In the genomic region with DNA sequence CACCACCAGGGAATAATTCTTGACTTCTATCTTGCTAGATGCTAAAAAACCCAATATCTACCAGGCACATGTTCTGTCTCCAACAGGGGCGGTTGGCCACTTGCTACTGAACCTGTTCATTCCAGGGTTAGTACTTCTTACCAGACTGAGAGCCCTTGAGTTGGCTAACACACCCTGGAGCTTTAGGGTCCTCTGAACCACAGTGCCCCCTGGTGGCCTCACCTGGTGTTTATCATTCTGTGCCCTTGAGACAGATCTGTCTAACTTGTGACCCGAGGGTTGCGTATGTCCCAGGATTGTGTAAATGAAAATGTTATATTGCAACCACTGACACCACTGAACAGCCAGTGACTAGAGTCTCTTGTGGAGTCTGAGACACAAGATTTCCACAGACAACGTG, we compare ENCODE assay signal across 10 mouse cellular contexts. TPM values are rescaled to one million over a fixed set of nuclear protein-coding genes. Genes with fewer than 3 reads are reported as not detected.
DNase-seq lines count a peak whose midpoint lies in the region; ATAC-seq lines count a peak whose summit lies in the region.
"Had no signal": no experiment of that assay in that cellular context is flagged by ENCODE, and none has a peak within 500 bp of the region (broad histone marks: within the 10 kb centered on the region; RNA-seq: fewer than 3 reads in every experiment).

No protein-coding gene starts in this region.

- 68% methylated on average over 4 of the region's 4 CpGs for WGBS in forebrain, embryonic 10.5 days
- 66% methylated on average over 4 of the region's 4 CpGs for WGBS in forebrain, embryonic 15.5 days

- H3K27ac ChIP-seq in forebrain, embryonic 10.5 days = no peak overlapping the region
- H3K27ac ChIP-seq in forebrain, embryonic 15.5 days (replicated peaks) = no peak overlapping the region
- H3K27ac ChIP-seq: macrophage had no signal

- H3K9ac ChIP-seq in forebrain, embryonic 15.5 days (replicated peaks) = no peak overlapping the region

- H3K4me3 ChIP-seq in forebrain, embryonic 10.5 days = no peak overlapping the region
- no peak overlapping the region for H3K4me3 ChIP-seq in forebrain, embryonic 15.5 days

- no peaks in the 10 kb centered on the region for H3K9me3 ChIP-seq in forebrain, embryonic 10.5 days
- no peaks in the 10 kb centered on the region for H3K9me3 ChIP-seq in forebrain, embryonic 15.5 days

- no peaks in the 10 kb centered on the region for H3K36me3 ChIP-seq in forebrain, embryonic 10.5 days (replicated peaks)
- H3K36me3 ChIP-seq in forebrain, embryonic 15.5 days = no peaks in the 10 kb centered on the region
- H3K36me3 ChIP-seq: G1E had no signal

- no peaks in the 10 kb centered on the region for H3K4me1 ChIP-seq in forebrain, embryonic 10.5 days
- no peaks in the 10 kb centered on the region for H3K4me1 ChIP-seq in forebrain, embryonic 15.5 days

- H3K4me2 ChIP-seq in forebrain, embryonic 15.5 days (replicated peaks) = no peak overlapping the region

- peak; percentile 65 for DNase-seq in forebrain, embryonic 10.5 days (ENCODE audit: extremely low spot score, low spot score)
- peak; percentile 78 for DNase-seq in NIH3T3 (ENCODE audit: low read depth)
- DNase-seq in cerebellum, postnatal 10 days = peak; percentile 81 to 88
- DNase-seq in gastrocnemius, postnatal 4 days (ENCODE audit: low spot score in 2 of 2) = peak; percentile 34 to 43
- peak; percentile 51 to 52 for DNase-seq in layer of hippocampus, postnatal 36 days
- DNase-seq in mesoderm, embryonic 11.5 days (ENCODE audit: low read depth, low spot score) = peak; percentile 73
- peak; percentile 82 to 92 for DNase-seq in spleen, postnatal 4 days (ENCODE audit: low spot score in 2 of 2)

- H3K27me3 ChIP-seq in forebrain, embryonic 10.5 days (ENCODE audit: poor library complexity, severe bottlenecking) = no peaks in the 10 kb centered on the region
- no peaks in the 10 kb centered on the region for H3K27me3 ChIP-seq in forebrain, embryonic 15.5 days

- no peak for ATAC-seq in forebrain, embryonic 15.5 days (replicated peaks)

RNA-seq across cellular contexts. Expression of a gene that starts 41.1 kb away (rescaled TPM):
- 2.1 and 2.3 TPM in 2 replicates for polyA plus RNA-seq in forebrain, embryonic 10.5 days (2016; fragmentation: Nextera tagmentation; extraction: Ambion mirVana)
- polyA plus RNA-seq in forebrain, embryonic 15.5 days (2015; fragmentation: Nextera tagmentation; extraction: Ambion mirVana) = 1.1 and 1.2 TPM in 2 replicates
- 1 to 10 TPM; 5.6 to 5.9 TPM for total RNA-seq in gastrocnemius, postnatal 4 days (2021)
- 1 to 10 TPM; 2.9 to 3.8 TPM for total RNA-seq in layer of hippocampus, postnatal 36 days (2021)
- polyA plus RNA-seq: G1E had no signal
